Mouse (Mus musculus): ENCODE data around the gene Napepld. TPM values are rescaled to one million over a fixed set of nuclear protein-coding genes. Genes with fewer than 3 reads are reported as not detected.
A peak's percentile ranks its signal among the peaks of the same experiment; 100 is the strongest.
"Not testable (repeated sequence)": the region's sequence is repeated elsewhere in the genome, so short reads cannot be mapped to it uniquely, and the experiment has no call there.

Gene Napepld
- polyA plus RNA-seq, 1 experiment from 2014 or later: 2.6 TPM

GRCm38 (mm10) chr5:21700272-21700821 lies 849 bp downstream of the Napepld start:
- H3K27ac ChIP-seq (ENCODE audit: low read depth, low read length): no peak overlapping the region
- peak overlapping the region; percentile 67 for H3K4me3 ChIP-seq (ENCODE audit: low read length)
- H3K27me3 ChIP-seq (replicated peaks; ENCODE audit: control insufficient read depth, insufficient read depth, low read length): no peaks in the 10 kb centered on the region
- ATAC-seq: no peak
- peak overlapping the region; percentile 70 for H3K4me2 ChIP-seq (ENCODE audit: low read length)
- 11% methylated on average over 10 of the region's 10 CpGs for WGBS
- no peaks in the 10 kb centered on the region for H3K36me3 ChIP-seq (ENCODE audit: control insufficient read depth, insufficient read depth, low read length)
- no peaks in the 10 kb centered on the region for H3K4me1 ChIP-seq (ENCODE audit: control insufficient read depth, insufficient read depth, low read depth, low read length)
- no peaks in the 10 kb centered on the region for H3K9me3 ChIP-seq (ENCODE audit: control insufficient read depth, low read length)
- no peak overlapping the region for H3K9ac ChIP-seq (ENCODE audit: low read depth, low read length)

GRCm38 (mm10) chr5:21699555-21699954 lies 1.6 kb downstream of the Napepld start:
- H3K27ac ChIP-seq (ENCODE audit: low read depth, low read length); ATAC-seq; H3K4me3 ChIP-seq (ENCODE audit: low read length); H3K4me1 ChIP-seq (ENCODE audit: control insufficient read depth, insufficient read depth, low read depth, low read length); H3K4me2 ChIP-seq (ENCODE audit: low read length); H3K27me3 ChIP-seq (replicated peaks; ENCODE audit: control insufficient read depth, insufficient read depth, low read length); H3K36me3 ChIP-seq (ENCODE audit: control insufficient read depth, insufficient read depth, low read length); H3K9ac ChIP-seq (ENCODE audit: low read depth, low read length); H3K9me3 ChIP-seq (ENCODE audit: control insufficient read depth, low read length): not testable (repeated sequence)
- 87% methylated on average over 3 of the region's 3 CpGs for WGBS

GRCm38 (mm10) chr5:21694854-21695490 lies 6.2 kb downstream of the Napepld start:
- Histone ChIP-seq H3K4me2 (ENCODE audit: low read length) (no peak overlapping the region), H3K27me3 (replicated peaks; ENCODE audit: control insufficient read depth, insufficient read depth, low read length) (no peaks in the 10 kb centered on the region), H3K9me3 (ENCODE audit: control insufficient read depth, low read length) (no peaks in the 10 kb centered on the region), H3K4me3 (ENCODE audit: low read length) (no peak overlapping the region), H3K27ac (ENCODE audit: low read depth, low read length) (no peak overlapping the region), H3K36me3 (ENCODE audit: control insufficient read depth, insufficient read depth, low read length) (no peaks in the 10 kb centered on the region), H3K9ac (ENCODE audit: low read depth, low read length) (no peak overlapping the region), H3K4me1 (ENCODE audit: control insufficient read depth, insufficient read depth, low read depth, low read length) (no peaks in the 10 kb centered on the region)
- no peak for ATAC-seq
- 95% methylated on average over 3 of the region's 3 CpGs for WGBS

- WGBS: 80% methylated on average over 3 of the region's 3 CpGs
Observed at GRCm38 (mm10) chr5:21693372-21693870, 7.8 kb downstream of the Napepld start.

GRCm38 (mm10) chr5:21692230-21692629 lies 9.0 kb downstream of the Napepld start:
- Histone ChIP-seq H3K4me1 (ENCODE audit: control insufficient read depth, insufficient read depth, low read depth, low read length) (no peaks in the 10 kb centered on the region), H3K4me3 (ENCODE audit: low read length) (no peak overlapping the region), H3K27ac (ENCODE audit: low read depth, low read length) (no peak overlapping the region), H3K36me3 (ENCODE audit: control insufficient read depth, insufficient read depth, low read length) (no peaks in the 10 kb centered on the region), H3K27me3 (replicated peaks; ENCODE audit: control insufficient read depth, insufficient read depth, low read length) (no peaks in the 10 kb centered on the region), H3K9me3 (ENCODE audit: control insufficient read depth, low read length) (no peaks in the 10 kb centered on the region), H3K4me2 (ENCODE audit: low read length) (no peak overlapping the region), H3K9ac (ENCODE audit: low read depth, low read length) (no peak overlapping the region)
- WGBS: 98% methylated on average over 5 of the region's 5 CpGs
- no peak for ATAC-seq

More at GRCm38 (mm10) chr5:21693372-21693870, 7.8 kb downstream of the Napepld start:
- Histone ChIP-seq H3K4me1 (ENCODE audit: control insufficient read depth, insufficient read depth, low read depth, low read length) (no peaks in the 10 kb centered on the region), H3K27ac (ENCODE audit: low read depth, low read length) (no peak overlapping the region), H3K4me3 (ENCODE audit: low read length) (no peak overlapping the region), H3K9me3 (ENCODE audit: control insufficient read depth, low read length) (no peaks in the 10 kb centered on the region), H3K9ac (ENCODE audit: low read depth, low read length) (no peak overlapping the region), H3K36me3 (ENCODE audit: control insufficient read depth, insufficient read depth, low read length) (no peaks in the 10 kb centered on the region), H3K4me2 (ENCODE audit: low read length) (no peak overlapping the region), H3K27me3 (replicated peaks; ENCODE audit: control insufficient read depth, insufficient read depth, low read length) (no peaks in the 10 kb centered on the region)
- ATAC-seq: no peak

- Histone ChIP-seq H3K4me2 (ENCODE audit: low read length) (no peak overlapping the region), H3K9me3 (ENCODE audit: control insufficient read depth, low read length) (peaks cover 4% of the 10 kb centered on the region; the same call in 1 of the 2 replicates), H3K36me3 (ENCODE audit: control insufficient read depth, insufficient read depth, low read length) (no peaks in the 10 kb centered on the region), H3K9ac (ENCODE audit: low read depth, low read length) (no peak overlapping the region), H3K4me1 (ENCODE audit: control insufficient read depth, insufficient read depth, low read depth, low read length) (no peaks in the 10 kb centered on the region), H3K4me3 (ENCODE audit: low read length) (no peak overlapping the region), H3K27ac (ENCODE audit: low read depth, low read length) (no peak overlapping the region), H3K27me3 (replicated peaks; ENCODE audit: control insufficient read depth, insufficient read depth, low read length) (no peaks in the 10 kb centered on the region)
- ATAC-seq: no peak
- WGBS: 66% methylated on average over 4 of the region's 4 CpGs
Observed at GRCm38 (mm10) chr5:21687042-21687441, 14.2 kb downstream of the Napepld start.

GRCm38 (mm10) chr5:21685001-21685400 lies 16.2 kb downstream of the Napepld start:
- WGBS: 81% methylated on average over 10 of the region's 10 CpGs

GRCm38 (mm10) chr5:21683811-21684210 lies 17.4 kb downstream of the Napepld start:
- Histone ChIP-seq H3K36me3 (ENCODE audit: control insufficient read depth, insufficient read depth, low read length) (no peaks in the 10 kb centered on the region), H3K9ac (ENCODE audit: low read depth, low read length) (no peak overlapping the region), H3K27me3 (replicated peaks; ENCODE audit: control insufficient read depth, insufficient read depth, low read length) (no peaks in the 10 kb centered on the region), H3K27ac (ENCODE audit: low read depth, low read length) (no peak overlapping the region), H3K4me1 (ENCODE audit: control insufficient read depth, insufficient read depth, low read depth, low read length) (no peaks in the 10 kb centered on the region), H3K9me3 (ENCODE audit: control insufficient read depth, low read length) (peaks cover 4% of the 10 kb centered on the region; the same call in 1 of the 2 replicates), H3K4me3 (ENCODE audit: low read length) (no peak overlapping the region), H3K4me2 (ENCODE audit: low read length) (no peak overlapping the region)
- ATAC-seq: no peak
- 97% methylated on average over 9 of the region's 9 CpGs for WGBS

More at GRCm38 (mm10) chr5:21685001-21685400, 16.2 kb downstream of the Napepld start:
- H3K4me1 ChIP-seq (ENCODE audit: control insufficient read depth, insufficient read depth, low read depth, low read length): no peaks in the 10 kb centered on the region
- H3K4me2 ChIP-seq (ENCODE audit: low read length): no peak overlapping the region
- ATAC-seq: no peak
- H3K27ac ChIP-seq (ENCODE audit: low read depth, low read length): no peak overlapping the region
- H3K36me3 ChIP-seq (ENCODE audit: control insufficient read depth, insufficient read depth, low read length): no peaks in the 10 kb centered on the region
- no peak overlapping the region for H3K4me3 ChIP-seq (ENCODE audit: low read length)
- peaks cover 4% of the 10 kb centered on the region; the same call in 1 of the 2 replicates for H3K9me3 ChIP-seq (ENCODE audit: control insufficient read depth, low read length)
- no peaks in the 10 kb centered on the region for H3K27me3 ChIP-seq (replicated peaks; ENCODE audit: control insufficient read depth, insufficient read depth, low read length)
- H3K9ac ChIP-seq (ENCODE audit: low read depth, low read length): no peak overlapping the region

- Histone ChIP-seq H3K9me3 (ENCODE audit: control insufficient read depth, low read length) (peaks cover 4% of the 10 kb centered on the region; the same call in 1 of the 2 replicates), H3K27ac (ENCODE audit: low read depth, low read length) (no peak overlapping the region), H3K4me3 (ENCODE audit: low read length) (no peak overlapping the region), H3K4me1 (ENCODE audit: control insufficient read depth, insufficient read depth, low read depth, low read length) (no peaks in the 10 kb centered on the region), H3K36me3 (ENCODE audit: control insufficient read depth, insufficient read depth, low read length) (no peaks in the 10 kb centered on the region), H3K27me3 (replicated peaks; ENCODE audit: control insufficient read depth, insufficient read depth, low read length) (no peaks in the 10 kb centered on the region), H3K4me2 (ENCODE audit: low read length) (no peak overlapping the region), H3K9ac (ENCODE audit: low read depth, low read length) (no peak overlapping the region)
- 86% methylated on average over 5 of the region's 5 CpGs for WGBS
- ATAC-seq: no peak
Observed at GRCm38 (mm10) chr5:21680940-21681339, 20.3 kb downstream of the Napepld start.
